Mouse (Mus musculus) hindbrain, embryonic 15.5 days (tissue): ENCODE data around the gene Uts2. TPM values are rescaled to one million over a fixed set of nuclear protein-coding genes. Genes with fewer than 3 reads are reported as not detected.

Experiments used
- ATAC-seq: fragments of 200-750 bp; cut with Nextera tagmentation; 2 replicates; pipeline ENCODE4 v1.8.0; 2017; ENCODE audit warnings: low read depth, moderate number of reproducible peaks, moderate TSS enrichment; ENCODE audit not compliant: low FRiP score
- H3K27ac ChIP-seq: fragments of 300-500 bp; sonication (generic); replicated peaks from 2 replicates; pipeline ENCODE4 v1.5.1; 2015; ENCODE audit warnings: mild to moderate bottlenecking, inconsistent platforms
- H3K27me3 ChIP-seq: fragments of 300-500 bp; sonication (generic); 2 replicates; pipeline ENCODE4 v1.6.1; 2015; ENCODE audit warnings: control low read depth, inconsistent platforms
- H3K36me3 ChIP-seq: fragments of 300-500 bp; sonication (generic); 2 replicates; pipeline ENCODE4 v1.6.1; 2015; ENCODE audit warnings: control low read depth, inconsistent platforms
- H3K4me1 ChIP-seq: fragments of 300-500 bp; sonication (generic); replicated peaks from 2 replicates; pipeline ENCODE4 v1.6.1; 2015; ENCODE audit warnings: control low read depth, inconsistent platforms
- H3K4me2 ChIP-seq: fragments of 300-500 bp; sonication (generic); 2 replicates; pipeline ENCODE4 v1.6.1; 2015; ENCODE audit warnings: moderate library complexity, mild to moderate bottlenecking, inconsistent platforms
- H3K4me3 ChIP-seq: fragments of 300-500 bp; sonication (generic); 2 replicates; pipeline ENCODE4 v1.5.1; 2015; ENCODE audit warnings: mild to moderate bottlenecking, inconsistent platforms
- H3K9ac ChIP-seq: fragments of 300-500 bp; sonication (generic); 2 replicates; pipeline ENCODE4 v1.6.1; 2015; ENCODE audit warnings: inconsistent platforms
- H3K9me3 ChIP-seq: fragments of 300-500 bp; sonication (generic); 2 replicates; pipeline ENCODE4 v1.6.1; 2016; ENCODE audit warnings: control low read depth, inconsistent platforms
- WGBS: fragments of 180-500 bp; shearing (Covaris S2); methylation state at CpG from one replicate; pipeline ENCODE4 v1.1.7; 2015; 5-methylcytosine and 5-hydroxymethylcytosine counted together
- polyA plus RNA-seq: library from polyadenylated mRNA; unstranded; fragments of >200 nt; fragmentation: Nextera tagmentation; extraction: Ambion mirVana; gene quantifications from 2 replicates; pipeline ENCODE4 v1.2.1, GENCODE M21; 2015

The Uts2 gene
- 0.41 TPM in 1 of 2 replicates, not detected in the other for polyA plus RNA-seq

GRCm38 (mm10) chr4:150996797-150997196 is at the start of gene Uts2:
Gene Uts2 (plus strand): TSS chr4:150997097.
- Histone ChIP-seq H3K27me3 (no peaks in the 10 kb centered on the region), H3K4me1 (no peaks in the 10 kb centered on the region), H3K9me3 (no peaks in the 10 kb centered on the region), H3K36me3 (no peaks in the 10 kb centered on the region), H3K4me3 (no peak within 1 kb of the TSS), H3K9ac (no peak within 1 kb of the TSS), H3K4me2 (no peak within 1 kb of the TSS), H3K27ac (no peak within 1 kb of the TSS)
- 93% methylated on average over 7 of the region's 7 CpGs for WGBS
- ATAC-seq: no peak

- 91% methylated on average over 10 of the region's 10 CpGs for WGBS
- Histone ChIP-seq H3K36me3 (no peaks in the 10 kb centered on the region), H3K4me3 (no peak overlapping the region), H3K9ac (no peak overlapping the region), H3K27me3 (no peaks in the 10 kb centered on the region), H3K4me1 (no peaks in the 10 kb centered on the region), H3K27ac (no peak overlapping the region), H3K9me3 (no peaks in the 10 kb centered on the region), H3K4me2 (no peak overlapping the region)
- ATAC-seq: no peak
These were observed 45.9 kb upstream of the Uts2 start for GRCm38 (mm10) chr4:150950972-150951371.

- no peaks in the 10 kb centered on the region for H3K36me3 ChIP-seq
- no peaks in the 10 kb centered on the region for H3K9me3 ChIP-seq
- peak overlapping the region; percentile 67 for H3K27ac ChIP-seq
- 39% methylated on average over 13 of the region's 13 CpGs for WGBS
- H3K27me3 ChIP-seq: no peaks in the 10 kb centered on the region
- no peak overlapping the region for H3K4me2 ChIP-seq
- H3K9ac ChIP-seq: no peak overlapping the region
- H3K4me1 ChIP-seq: peaks cover 7% of the 10 kb centered on the region; the same call in 1 of the 2 replicates
- H3K4me3 ChIP-seq: no peak overlapping the region
- peak; percentile 81 for ATAC-seq
These were observed 40.4 kb upstream of the Uts2 start for GRCm38 (mm10) chr4:150956369-150957105.

GRCm38 (mm10) chr4:150957106-150957458 is 39.8 kb upstream of the Uts2 start:
- no peak overlapping the region for H3K4me3 ChIP-seq
- H3K9me3 ChIP-seq: no peaks in the 10 kb centered on the region
- H3K4me2 ChIP-seq: no peak overlapping the region
- H3K36me3 ChIP-seq: no peaks in the 10 kb centered on the region
- H3K4me1 ChIP-seq: peaks cover 7% of the 10 kb centered on the region; the same call in 1 of the 2 replicates
- peak overlapping the region; percentile 67; the same call in 1 of the 2 replicates for H3K27ac ChIP-seq
- no peak for ATAC-seq
- no peaks in the 10 kb centered on the region for H3K27me3 ChIP-seq
- WGBS: 33% methylated on average over 1 of the region's 1 CpGs
- H3K9ac ChIP-seq: no peak overlapping the region

GRCm38 (mm10) chr4:150958536-150958935 is 38.4 kb upstream of the Uts2 start:
- 84% methylated on average over 7 of the region's 7 CpGs for WGBS

GRCm38 (mm10) chr4:150962231-150962630 is 34.7 kb upstream of the Uts2 start:
- no peaks in the 10 kb centered on the region for H3K36me3 ChIP-seq
- no peak overlapping the region for H3K9ac ChIP-seq
- H3K4me2 ChIP-seq: no peak overlapping the region
- no peaks in the 10 kb centered on the region for H3K9me3 ChIP-seq
- H3K27ac ChIP-seq: no peak overlapping the region
- no peak for ATAC-seq
- WGBS: 67% methylated on average over 6 of the region's 6 CpGs
- no peaks in the 10 kb centered on the region for H3K27me3 ChIP-seq
- H3K4me1 ChIP-seq: peaks cover 6% of the 10 kb centered on the region
- H3K4me3 ChIP-seq: no peak overlapping the region

More at GRCm38 (mm10) chr4:150958536-150958935, 38.4 kb upstream of the Uts2 start:
- Histone ChIP-seq H3K27me3 (no peaks in the 10 kb centered on the region), H3K4me1 (peaks cover 7% of the 10 kb centered on the region; the same call in 1 of the 2 replicates), H3K27ac (no peak overlapping the region), H3K4me3 (no peak overlapping the region), H3K9me3 (no peaks in the 10 kb centered on the region), H3K9ac (no peak overlapping the region), H3K36me3 (no peaks in the 10 kb centered on the region), H3K4me2 (no peak overlapping the region)
- ATAC-seq: no peak

DNA sequence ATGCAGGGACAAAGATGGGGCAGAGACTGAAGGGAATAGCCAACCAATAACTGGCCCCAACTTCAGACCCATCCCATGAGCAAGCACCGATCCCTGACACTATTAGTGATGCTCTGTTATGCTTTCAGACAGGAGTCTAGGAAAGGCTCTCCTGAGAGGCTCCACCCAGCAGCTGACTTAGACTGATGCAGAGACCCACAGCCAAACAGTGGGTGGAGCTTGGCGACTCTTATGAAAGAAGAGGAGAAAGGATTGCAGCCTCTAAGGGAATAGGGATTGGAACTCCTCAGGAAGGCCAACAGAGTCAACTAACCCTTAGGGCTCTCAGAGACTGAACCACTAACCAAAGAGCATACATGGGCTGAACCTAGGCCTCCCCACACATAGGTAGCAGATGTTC is 33.2 kb upstream of the Uts2 start:
- Histone ChIP-seq H3K36me3 (no peaks in the 10 kb centered on the region), H3K9me3 (no peaks in the 10 kb centered on the region), H3K4me2 (no peak overlapping the region), H3K27ac (no peak overlapping the region), H3K27me3 (no peaks in the 10 kb centered on the region), H3K9ac (no peak overlapping the region), H3K4me3 (no peak overlapping the region), H3K4me1 (peaks cover 6% of the 10 kb centered on the region)
- WGBS: 75% methylated on average over 2 of the region's 2 CpGs
- no peak for ATAC-seq

DNA sequence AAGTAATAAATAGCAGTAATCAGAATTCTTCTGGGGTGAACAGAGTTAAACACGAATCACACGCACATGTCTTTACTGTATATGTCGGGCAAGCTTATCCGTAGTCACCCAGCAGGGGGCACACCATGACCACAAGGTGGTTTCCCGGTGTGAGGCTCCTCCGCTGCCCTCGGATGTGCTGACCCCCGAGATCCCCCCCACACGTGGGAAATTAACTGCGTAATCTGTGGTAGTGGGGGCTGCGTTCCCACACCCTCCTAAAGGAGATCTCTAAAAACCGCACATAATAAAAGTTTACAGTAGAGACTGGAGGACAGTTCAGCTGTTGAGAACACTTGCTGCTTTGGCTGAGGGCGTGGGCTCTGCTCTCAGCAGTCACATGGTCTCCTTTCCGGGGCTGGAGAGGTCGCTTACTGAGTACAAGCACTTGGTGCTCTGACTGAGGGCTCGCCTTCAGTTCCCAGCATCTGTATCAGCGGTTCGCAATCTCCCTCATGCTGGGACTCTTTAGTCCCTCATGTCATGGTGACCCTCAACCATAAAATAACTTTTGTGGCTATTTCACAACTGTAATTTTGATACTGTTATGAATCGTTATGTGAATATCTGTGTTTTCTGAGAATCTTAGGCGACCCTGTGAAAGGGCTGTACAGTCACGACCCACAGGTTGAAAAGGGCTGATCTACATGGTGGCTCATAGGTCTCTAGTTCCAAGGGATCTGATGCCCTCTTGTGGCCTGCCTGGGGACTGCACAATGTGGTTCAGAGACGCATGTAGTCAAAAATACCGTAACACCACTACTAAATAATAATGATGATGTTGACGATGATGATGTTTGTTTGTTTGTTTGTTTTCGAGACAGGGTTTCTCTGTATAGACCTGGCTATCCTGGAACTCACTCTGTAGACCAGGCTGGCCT is 32.0 kb upstream of the Uts2 start:
- Histone ChIP-seq H3K27me3 (no peaks in the 10 kb centered on the region), H3K4me2 (peak overlapping the region; percentile 38), H3K9me3 (no peaks in the 10 kb centered on the region), H3K9ac (no peak overlapping the region), H3K27ac (no peak overlapping the region), H3K4me1 (peaks cover 6% of the 10 kb centered on the region), H3K4me3 (no peak overlapping the region), H3K36me3 (no peaks in the 10 kb centered on the region)
- WGBS: 14% methylated on average over 25 of the region's 25 CpGs
- 0 out of 2 replicates have a peak, but pooled peaks have one; percentile 59 for ATAC-seq

DNA sequence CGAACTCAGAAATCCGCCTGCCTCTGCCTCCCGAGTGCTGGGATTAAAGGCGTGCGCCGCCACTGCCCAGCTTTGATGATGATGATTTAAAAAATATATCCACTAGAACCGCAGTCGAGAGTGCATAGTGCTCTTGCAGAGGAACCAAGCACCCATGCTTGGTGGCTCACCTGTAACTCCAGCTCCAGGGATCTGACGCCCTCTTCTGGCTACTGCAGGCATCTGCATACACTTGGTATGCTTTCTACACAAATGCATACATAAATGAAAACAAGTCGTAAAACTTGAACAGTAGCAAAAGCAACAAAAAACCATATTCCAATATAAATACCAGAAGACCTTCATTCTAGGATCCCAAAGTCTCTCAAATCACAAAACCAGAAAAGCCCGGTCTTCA is 31.3 kb upstream of the Uts2 start:
- 71% methylated on average over 11 of the region's 11 CpGs for WGBS
- ATAC-seq: no peak
- H3K9ac ChIP-seq: no peak overlapping the region
- H3K4me2 ChIP-seq: no peak overlapping the region
- no peak overlapping the region for H3K27ac ChIP-seq
- no peaks in the 10 kb centered on the region for H3K9me3 ChIP-seq
- no peaks in the 10 kb centered on the region for H3K36me3 ChIP-seq
- peaks cover 6% of the 10 kb centered on the region for H3K4me1 ChIP-seq
- no peaks in the 10 kb centered on the region for H3K27me3 ChIP-seq
- H3K4me3 ChIP-seq: no peak overlapping the region

DNA sequence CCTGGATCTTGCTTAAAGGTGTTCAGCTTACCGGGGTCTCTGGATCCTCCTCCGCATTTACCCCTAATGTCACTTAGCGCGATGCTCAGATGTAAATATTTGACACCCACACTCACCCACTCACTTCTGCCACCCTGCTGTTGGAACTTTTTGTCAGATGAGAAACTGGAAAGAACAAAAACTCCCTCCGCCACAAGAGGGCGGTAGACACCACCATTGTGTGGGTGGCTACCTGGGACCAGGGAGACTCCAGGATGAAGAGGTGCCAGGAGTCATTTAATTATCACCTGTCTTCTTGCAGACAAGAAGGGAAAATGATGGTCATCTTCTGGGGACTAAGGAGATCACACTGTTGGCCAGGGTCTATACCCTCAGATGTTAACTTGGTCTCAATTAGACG is 30.3 kb upstream of the Uts2 start:
- Histone ChIP-seq H3K36me3 (no peaks in the 10 kb centered on the region), H3K27ac (no peak overlapping the region), H3K4me2 (no peak overlapping the region), H3K9ac (no peak overlapping the region), H3K4me1 (peaks cover 6% of the 10 kb centered on the region), H3K4me3 (no peak overlapping the region), H3K9me3 (no peaks in the 10 kb centered on the region), H3K27me3 (no peaks in the 10 kb centered on the region)
- no peak for ATAC-seq
- WGBS: 21% methylated on average over 7 of the region's 7 CpGs

DNA sequence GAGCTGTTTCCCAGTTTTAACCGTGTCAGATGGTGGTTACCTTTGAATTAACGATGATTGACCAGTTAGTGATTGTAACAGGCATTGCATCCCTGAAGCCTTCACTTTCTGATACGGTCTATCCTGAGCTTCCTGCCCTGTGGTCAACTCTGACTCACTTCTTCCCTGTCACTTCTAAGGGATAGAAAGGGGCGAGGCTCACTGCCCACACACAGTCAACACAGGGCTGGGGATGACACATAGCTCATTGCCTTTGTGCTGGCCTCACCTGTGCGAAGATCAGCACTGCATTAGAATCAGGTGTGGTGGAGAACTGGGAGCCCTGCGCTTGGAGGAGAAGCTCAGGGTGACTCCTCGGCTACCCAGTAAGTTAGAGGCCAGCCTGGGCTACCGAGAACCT is 27.9 kb upstream of the Uts2 start:
- no peak overlapping the region for H3K9ac ChIP-seq
- WGBS: 93% methylated on average over 8 of the region's 8 CpGs
- ATAC-seq: no peak
- H3K4me3 ChIP-seq: no peak overlapping the region
- no peak overlapping the region for H3K4me2 ChIP-seq
- H3K36me3 ChIP-seq: no peaks in the 10 kb centered on the region
- H3K4me1 ChIP-seq: peaks cover 6% of the 10 kb centered on the region
- no peak overlapping the region for H3K27ac ChIP-seq
- no peaks in the 10 kb centered on the region for H3K27me3 ChIP-seq
- H3K9me3 ChIP-seq: no peaks in the 10 kb centered on the region

DNA sequence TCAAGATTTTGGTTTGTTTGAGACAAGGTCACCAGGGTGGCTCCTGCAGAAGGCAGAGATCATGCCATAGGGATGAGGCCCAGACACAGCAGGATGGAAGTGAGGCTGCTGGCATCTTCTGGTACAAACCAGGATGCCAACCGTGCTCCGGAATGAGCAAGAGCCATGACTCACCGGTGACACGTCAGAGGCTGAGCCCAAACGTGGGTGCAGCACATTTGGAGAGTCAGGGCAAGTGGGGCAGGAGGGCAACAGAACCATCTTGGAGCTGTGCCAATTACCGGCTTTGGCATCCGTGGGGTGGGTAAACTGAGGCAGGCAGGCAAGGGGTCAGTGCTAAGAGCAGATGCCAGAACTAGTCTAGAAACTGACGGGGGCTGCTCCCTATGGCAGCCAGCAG is 23.6 kb upstream of the Uts2 start:
- Histone ChIP-seq H3K9ac (no peak overlapping the region), H3K9me3 (no peaks in the 10 kb centered on the region), H3K4me3 (no peak overlapping the region), H3K4me2 (no peak overlapping the region), H3K27ac (no peak overlapping the region), H3K4me1 (no peaks in the 10 kb centered on the region), H3K36me3 (no peaks in the 10 kb centered on the region), H3K27me3 (no peaks in the 10 kb centered on the region)
- WGBS: 79% methylated on average over 8 of the region's 8 CpGs
- ATAC-seq: no peak
